Mouse (Mus musculus): ENCODE measurements around the gene Cacng8.

DNA sequence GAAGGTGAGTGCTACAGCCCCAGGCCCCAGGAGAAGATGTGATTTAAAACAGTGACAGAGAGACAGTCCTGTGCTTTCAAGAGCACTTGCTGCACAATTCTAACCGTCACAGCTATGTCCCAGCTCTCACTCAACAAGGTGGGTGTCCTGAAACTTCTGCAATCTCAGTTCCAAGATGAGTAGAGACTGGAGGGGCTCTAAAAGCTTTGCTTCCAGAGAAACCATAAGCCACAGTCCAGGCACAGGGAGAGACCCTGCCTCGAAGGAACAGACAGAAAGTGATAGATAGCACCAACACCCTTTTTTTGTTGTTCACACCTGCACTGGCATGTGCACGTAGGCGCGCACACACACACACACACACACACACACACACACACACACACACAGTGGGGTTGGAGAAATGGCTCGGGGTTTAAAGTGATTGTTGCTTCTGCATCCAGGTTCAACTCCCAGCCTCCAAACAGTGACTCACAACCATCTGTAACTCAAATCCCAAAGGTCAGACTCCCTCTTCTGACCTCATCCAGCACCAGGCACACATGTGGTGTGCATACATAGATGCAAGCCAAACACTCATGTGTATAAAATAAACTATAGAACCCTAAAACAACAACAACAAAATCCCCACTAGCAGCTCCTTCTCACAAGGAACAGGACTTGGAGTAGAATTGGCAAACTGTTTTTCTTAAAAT is 4.3 kb upstream of the Cacng8 start:
- TF ChIP-seq CTCF (IDR thresholded peaks at IDR 0.05; ENCODE audit: borderline replicate concordance, insufficient read depth, low read length) (no peak), POLR2A (IDR thresholded peaks at IDR 0.05; ENCODE audit: low read depth, low read length) (no peak)

Measured in embryonic fibroblast, embryonic 13.5 days (primary cell).